25 mouse cellular contexts compared by ENCODE assay signal in the genomic region with DNA sequence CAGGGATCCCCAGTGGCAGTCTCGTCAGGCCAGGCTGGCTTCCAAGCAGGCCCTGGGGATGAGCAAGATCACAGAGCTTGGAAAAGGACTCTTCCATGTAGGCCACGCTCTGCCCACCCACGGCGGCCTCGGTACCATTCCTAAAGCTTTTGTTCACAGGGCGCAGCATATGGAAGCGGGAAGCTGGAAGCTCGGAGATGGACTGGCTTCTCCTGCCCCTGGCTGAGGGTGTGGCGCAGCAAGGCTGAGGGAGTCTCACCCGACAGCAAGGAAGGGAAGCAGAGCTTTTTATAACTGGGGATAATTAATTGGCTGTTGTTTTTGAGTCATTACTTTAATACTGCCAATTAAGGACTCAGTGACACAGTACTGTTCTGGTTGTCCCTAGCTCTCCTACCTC. TPM values are rescaled to one million over a fixed set of nuclear protein-coding genes. Genes with fewer than 3 reads are reported as not detected.
DNase-seq lines count a peak whose midpoint lies in the region; ATAC-seq and TF ChIP-seq lines count a peak whose summit lies in the region.
"Had no signal": no experiment of that assay in that cellular context is flagged by ENCODE, and none has a peak within 500 bp of the region (broad histone marks: within the 10 kb centered on the region; RNA-seq: fewer than 3 reads in every experiment).

No protein-coding gene starts in this region.

- in situ Hi-C loops in CH12.LX (cut with MboI; ENCODE audit: low pct_ligation_motif_present, low pct_unique_long_range_greater_than_20kb, low sequenced_read_pairs): no loop called here

- no peak for ATAC-seq in forebrain, embryonic 15.5 days (replicated peaks)
- ATAC-seq: activated CD4-positive, CD25-positive, alpha-beta regulatory T cell, adult 4 months; hindbrain, embryonic 16.5 days; intestine, embryonic 15.5 days; liver, postnatal 0 days; lung, postnatal 0 days had no signal

- no peaks in the 10 kb centered on the region for H3K9me3 ChIP-seq in CH12.LX (replicated peaks; ENCODE audit: low read length)
- no peaks in the 10 kb centered on the region for H3K9me3 ChIP-seq in forebrain, embryonic 15.5 days
- H3K9me3 ChIP-seq: embryonic facial prominence, embryonic 15.5 days; heart, embryonic 10.5 days; intestine, embryonic 15.5 days; midbrain, embryonic 12.5 days; neural tube, embryonic 12.5 days had no signal

- no peak overlapping the region for H3K4me2 ChIP-seq in CH12.LX (ENCODE audit: insufficient read depth, low read depth, poor library complexity, severe bottlenecking)
- H3K4me2 ChIP-seq in forebrain, embryonic 15.5 days (replicated peaks): no peak overlapping the region
- H3K4me2 ChIP-seq: embryonic facial prominence, embryonic 15.5 days; intestine, embryonic 15.5 days; midbrain, embryonic 12.5 days; neural tube, embryonic 12.5 days had no signal

- WGBS in forebrain, embryonic 15.5 days: 30% methylated on average over 10 of the region's 10 CpGs

- no peak overlapping the region for H3K9ac ChIP-seq in CH12.LX (ENCODE audit: insufficient read depth, low read depth)
- 0 out of 2 replicates have a peak overlapping the region, but pooled peaks have one; percentile 1 for H3K9ac ChIP-seq in forebrain, embryonic 15.5 days (replicated peaks)
- H3K9ac ChIP-seq: embryonic facial prominence, embryonic 15.5 days; intestine, embryonic 15.5 days; liver, postnatal 0 days; midbrain, embryonic 12.5 days; neural tube, embryonic 12.5 days had no signal

- no peak for TF ChIP-seq CTCF in gastrocnemius, adult 2 months (IDR thresholded peaks at IDR 0.05)
- TF ChIP-seq CTCF in CH12.LX (conservative IDR thresholded peaks at IDR 0.05 in 1 of 2, IDR thresholded peaks at IDR 0.05 in 1 of 2; ENCODE audit: low read depth in 2 of 2, low read length in 2 of 2): no peak

- DNase-seq in gastrocnemius, adult 2 months: no peak
- no peak for DNase-seq in gastrocnemius, postnatal 4 days (ENCODE audit: low spot score in 2 of 2)
- DNase-seq in CH12.LX (ENCODE audit: extremely low read depth): no peak
- DNase-seq in brain, adult 2 months (ENCODE audit: low read depth, low spot score): peak; percentile 67
- no peak for DNase-seq in thymus, postnatal 25 days
- DNase-seq in cerebellum, adult 11 months: no peak
- DNase-seq: adrenal gland, adult 8-10 months; cerebellum, adult 8-10 months; gastrocnemius, postnatal 36 days; kidney, postnatal 25 days; liver, postnatal 0 days; thymus, adult 18-20 months had no signal

- no peak for TF ChIP-seq RAD21 in CH12.LX (IDR thresholded peaks at IDR 0.05; ENCODE audit: low read depth, low read length)

- no peaks in the 10 kb centered on the region for H3K27me3 ChIP-seq in CH12.LX (replicated peaks)
- H3K27me3 ChIP-seq in forebrain, embryonic 15.5 days: no peaks in the 10 kb centered on the region
- H3K27me3 ChIP-seq: embryonic facial prominence, embryonic 15.5 days; intestine, embryonic 15.5 days; midbrain, embryonic 12.5 days; neural tube, embryonic 12.5 days had no signal

- H3K27ac ChIP-seq in gastrocnemius, adult 2 months: peak overlapping the region; percentile 62
- peak overlapping the region; percentile 86; the same call in 1 of the 2 replicates for H3K27ac ChIP-seq in CH12.LX (ENCODE audit: insufficient read depth, low read depth)
- no peak overlapping the region for H3K27ac ChIP-seq in forebrain, embryonic 15.5 days (replicated peaks)
- H3K27ac ChIP-seq: embryonic facial prominence, embryonic 15.5 days; heart, embryonic 10.5 days; intestine, embryonic 15.5 days; layer of hippocampus, adult 2 months; midbrain, embryonic 12.5 days; neural tube, embryonic 12.5 days had no signal

- peaks cover 31 to 67% of the 10 kb centered on the region in 2 experiments for H3K4me1 ChIP-seq in CH12.LX (ENCODE audit: control insufficient read depth in 1 of 2, insufficient read depth in 2 of 2)
- H3K4me1 ChIP-seq in forebrain, embryonic 15.5 days: peaks cover 29% of the 10 kb centered on the region

- H3K79me2 ChIP-seq in CH12.LX (replicated peaks; ENCODE audit: control insufficient read depth, extremely low read depth, insufficient read depth, poor library complexity, severe bottlenecking): no peaks in the 10 kb centered on the region

- H3K4me3 ChIP-seq in gastrocnemius, adult 2 months: no peak overlapping the region
- no peak overlapping the region for H3K4me3 ChIP-seq in CH12.LX (replicated peaks in 1 of 3; ENCODE audit: low read depth in 2 of 3, low read length in 2 of 3, poor library complexity in 1 of 3)
- H3K4me3 ChIP-seq in forebrain, embryonic 15.5 days: no peak overlapping the region
- H3K4me3 ChIP-seq: embryonic facial prominence, embryonic 15.5 days; heart, embryonic 10.5 days; intestine, embryonic 15.5 days; layer of hippocampus, adult 2 months; midbrain, embryonic 12.5 days; neural tube, embryonic 12.5 days had no signal

- TF ChIP-seq POLR2A in CH12.LX (IDR thresholded peaks at IDR 0.05; ENCODE audit: low read depth, low read length): no peak

- H3K36me3 ChIP-seq in CH12.LX (replicated peaks in 1 of 2; ENCODE audit: control insufficient read depth in 1 of 2, insufficient read depth in 1 of 2, low read length in 1 of 2): peaks cover 0 to 23% of the 10 kb centered on the region in 2 experiments
- H3K36me3 ChIP-seq in forebrain, embryonic 15.5 days: no peaks in the 10 kb centered on the region
- H3K36me3 ChIP-seq: embryonic facial prominence, embryonic 15.5 days; intestine, embryonic 15.5 days had no signal

- dilution Hi-C loops in CH12.LX (cut with MboI; ENCODE audit: extremely low pct_ligation_motif_present, extremely low pct_unique_long_range_greater_than_20kb, low sequenced_read_pairs): no loop called here

- TF ChIP-seq EP300 in CH12.LX (IDR thresholded peaks at IDR 0.05; ENCODE audit: low read length): no peak

- intact Hi-C loops in gastrocnemius, adult 2 months (cut with DNase I): no loop called here

TF ChIP-seq in CH12.LX, 34 proteins besides CTCF, POLR2A, EP300 and RAD21:
- TF ChIP-seq CHD1 (IDR thresholded peaks at IDR 0.05; ENCODE audit: low read depth, low read length): no peak
- TF ChIP-seq POLR2AphosphoS2 (IDR thresholded peaks at IDR 0.05; ENCODE audit: low read depth, low read length): no peak
- no peak for TF ChIP-seq E2F4 (IDR thresholded peaks at IDR 0.05; ENCODE audit: insufficient replicate concordance, low read depth, low read length)
- no peak for TF ChIP-seq UBTF (IDR thresholded peaks at IDR 0.05; ENCODE audit: low read depth, low read length)
- TF ChIP-seq GABPA (IDR thresholded peaks at IDR 0.05; ENCODE audit: insufficient replicate concordance, low read depth, low read length): no peak
- no peak for TF ChIP-seq JUND (conservative IDR thresholded peaks at IDR 0.05; ENCODE audit: low read depth, low read length)
- no peak for TF ChIP-seq PAX5 (IDR thresholded peaks at IDR 0.05; ENCODE audit: low read length)
- TF ChIP-seq HCFC1 (IDR thresholded peaks at IDR 0.05; ENCODE audit: low read depth, low read length): no peak
- no peak for TF ChIP-seq SIN3A (IDR thresholded peaks at IDR 0.05; ENCODE audit: low read length)
- no peak for TF ChIP-seq CHD2 (IDR thresholded peaks at IDR 0.05; ENCODE audit: low read length)
- no peak for TF ChIP-seq MEF2A (IDR thresholded peaks at IDR 0.05; ENCODE audit: borderline replicate concordance, low read depth, low read length)
- no peak for TF ChIP-seq ZC3H11A (IDR thresholded peaks at IDR 0.05; ENCODE audit: low read depth, low read length)
- TF ChIP-seq TCF12 (IDR thresholded peaks at IDR 0.05; ENCODE audit: low read depth, low read length): no peak
- no peak for TF ChIP-seq ZMIZ1 (IDR thresholded peaks at IDR 0.05; ENCODE audit: low read depth, low read length)
- no peak for TF ChIP-seq ETS1 (conservative IDR thresholded peaks at IDR 0.05; ENCODE audit: low read depth, low read length)
- no peak for TF ChIP-seq ZNF384 (IDR thresholded peaks at IDR 0.05; ENCODE audit: low read depth, low read length)
- no peak for TF ChIP-seq SMC3 (IDR thresholded peaks at IDR 0.05; ENCODE audit: low read depth, low read length)
- no peak for TF ChIP-seq MAZ (IDR thresholded peaks at IDR 0.05; ENCODE audit: low read depth, low read length)
- TF ChIP-seq MXI1 (IDR thresholded peaks at IDR 0.05; ENCODE audit: low read depth, low read length): no peak

RNA-seq across cellular contexts. Expression of gene Klhl35, which starts 38.8 kb away (rescaled TPM):
- not detected for total RNA-seq in gastrocnemius, adult 2 months (2021)
- 1 to 10 TPM in 1 of 2 experiments, under 1 TPM in 1; 0.91 to 1.5 TPM for total RNA-seq in gastrocnemius, postnatal 4 days (2021)
- total RNA-seq in CH12.LX (2012; rRNA removed): not detected in 2 replicates
- not detected in 2 replicates for total RNA-seq in CH12.LX (2014; rRNA removed)
- polyA plus RNA-seq in CH12.LX (2012; ENCODE audit: insufficient read length, low read depth): not detected in 2 replicates
- polyA plus RNA-seq in forebrain, embryonic 15.5 days (2015; fragmentation: Nextera tagmentation; extraction: Ambion mirVana): 3.8 and 7.1 TPM in 2 replicates
- total RNA-seq: gastrocnemius, postnatal 36 days; hematopoietic stem cell, adult 5-6 weeks; liver, adult 2 months; MEL had no signal
- polyA plus RNA-seq: activated CD4-positive, CD25-positive, alpha-beta regulatory T cell, adult 4 months had no signal

RNA-seq across cellular contexts. Expression of gene Gdpd5, which starts 45.8 kb away (rescaled TPM):
- total RNA-seq in gastrocnemius, adult 2 months (2021): 1 to 10 TPM; 5.4 to 6.7 TPM
- 10 to 100 TPM; 17.1 to 19.2 TPM for total RNA-seq in gastrocnemius, postnatal 4 days (2021)
- total RNA-seq in CH12.LX (2012; rRNA removed) (7.5 and 9.1 TPM in 2 replicates), CH12.LX (2014; rRNA removed) (2.4 and 2.8 TPM in 2 replicates)
- polyA plus RNA-seq in CH12.LX (2012; ENCODE audit: insufficient read length, low read depth): 7.0 and 9.0 TPM in 2 replicates
- polyA plus RNA-seq in forebrain, embryonic 15.5 days (2015; fragmentation: Nextera tagmentation; extraction: Ambion mirVana): 40.0 and 41.8 TPM in 2 replicates

RNA-seq across cellular contexts. Expression of gene Rps3, which starts 56.5 kb away (rescaled TPM):
- total RNA-seq in gastrocnemius, adult 2 months (2021): 100 to 1,000 TPM; 242 to 287 TPM
- total RNA-seq in gastrocnemius, postnatal 4 days (2021): 100 to 1,000 TPM; 484 to 545 TPM
- total RNA-seq in CH12.LX (2012; rRNA removed) (2,320 and 2,484 TPM in 2 replicates), CH12.LX (2014; rRNA removed) (3,699 and 3,874 TPM in 2 replicates)
- 1,738 and 1,898 TPM in 2 replicates for polyA plus RNA-seq in CH12.LX (2012; ENCODE audit: insufficient read length, low read depth)
- polyA plus RNA-seq in forebrain, embryonic 15.5 days (2015; fragmentation: Nextera tagmentation; extraction: Ambion mirVana): 553 and 561 TPM in 2 replicates

Comparison
In these comparisons a context has a peak if more than half of its experiments do, and no peak if none do; other contexts are left out.
1. RNA of gene Rps3, which starts 56.5 kb away (total RNA-seq): 2,320 to 3,874 TPM in CH12.LX; 484 to 545 TPM in gastrocnemius, postnatal 4 days and 242 to 287 TPM in gastrocnemius, adult 2 months; every median in the first group is over 4 times any median in the second.